Mouse (Mus musculus) stomach, embryonic 16.5 days (tissue): ENCODE results near the gene Myo16. TPM values are rescaled to one million over a fixed set of nuclear protein-coding genes. Genes with fewer than 3 reads are reported as not detected.

Experiments used
- ATAC-seq: fragments of 200-750 bp; cut with Nextera tagmentation; 2 replicates; pipeline ENCODE4 v1.8.0; 2017; ENCODE audit warnings: moderate number of reproducible peaks, moderate TSS enrichment; ENCODE audit not compliant: insufficient read depth, low FRiP score
- H3K27ac ChIP-seq: fragments of 300-500 bp; sonication (generic); 2 replicates; pipeline ENCODE4 v1.5.1; 2014; ENCODE audit warnings: low read length
- H3K27me3 ChIP-seq: fragments of 300-500 bp; sonication (generic); 2 replicates; pipeline ENCODE4 v1.6.1; 2014; ENCODE audit warnings: low read length, control low read depth, mixed read lengths; ENCODE audit not compliant: control insufficient read depth, insufficient read depth
- H3K36me3 ChIP-seq: fragments of 300-500 bp; sonication (generic); 2 replicates; pipeline ENCODE4 v1.6.1; 2014; ENCODE audit warnings: low read length; ENCODE audit not compliant: control insufficient read depth, insufficient read depth
- H3K4me1 ChIP-seq: fragments of 300-500 bp; sonication (generic); 2 replicates; pipeline ENCODE4 v1.6.1; 2014; ENCODE audit warnings: low read length, control low read depth, mixed read lengths; ENCODE audit not compliant: control insufficient read depth, insufficient read depth
- H3K4me2 ChIP-seq: fragments of 300-500 bp; sonication (generic); 2 replicates; pipeline ENCODE4 v1.6.1; 2014; ENCODE audit warnings: low read depth, low read length, mixed read lengths
- H3K4me3 ChIP-seq: fragments of 300-500 bp; sonication (generic); replicated peaks from 2 replicates; pipeline ENCODE4 v1.5.1; 2014; ENCODE audit warnings: mild to moderate bottlenecking, low read length
- H3K9ac ChIP-seq: fragments of 300-500 bp; sonication (generic); 2 replicates; pipeline ENCODE4 v1.6.1; 2014; ENCODE audit warnings: low read length
- H3K9me3 ChIP-seq: fragments of 300-500 bp; sonication (generic); replicated peaks from 2 replicates; pipeline ENCODE4 v1.6.1; 2016; ENCODE audit warnings: low read length, control low read depth; ENCODE audit not compliant: control insufficient read depth
- WGBS: fragments of 180-500 bp; shearing (Covaris S2); extraction: QIAGEN DNeasy Blood & Tissue Kit; methylation state at CpG from one replicate; pipeline ENCODE4 v1.1.7; 2014; 5-methylcytosine and 5-hydroxymethylcytosine counted together
- polyA plus RNA-seq: library from polyadenylated mRNA; unstranded; fragments of >200 nt; fragmentation: Nextera tagmentation; extraction: Ambion mirVana; gene quantifications from 2 replicates; pipeline ENCODE4 v1.2.1, GENCODE M21; 2015

The Myo16 gene
- polyA plus RNA-seq, 1 experiment from 2014 or later = 3.1 TPM

DNA sequence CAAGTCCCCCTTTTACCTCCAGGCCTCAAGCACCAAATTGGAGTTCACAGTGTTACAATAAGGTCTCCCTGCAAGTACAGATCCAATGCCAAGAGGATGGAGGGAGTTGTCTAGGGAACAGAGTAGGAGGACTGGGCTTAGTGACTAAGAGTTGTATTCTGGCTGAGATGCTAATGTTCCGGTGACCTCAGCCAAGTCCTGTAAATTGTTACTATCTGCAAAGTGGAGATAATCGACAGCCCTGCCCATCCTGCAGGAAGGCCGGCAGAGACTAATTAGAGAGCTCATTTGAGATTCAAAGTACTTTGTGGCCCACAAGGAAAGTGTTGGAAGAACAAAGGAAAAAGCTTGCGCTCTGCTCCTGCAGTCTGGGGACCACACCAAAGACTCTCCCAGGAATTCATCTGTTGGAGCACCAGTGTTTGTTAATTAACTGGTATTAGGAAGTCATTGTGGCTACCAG, 512.1 kb downstream of the Myo16 start:
- Histone ChIP-seq H3K4me3 (no peak overlapping the region), H3K4me2 (no peak overlapping the region), H3K36me3 (no peaks in the 10 kb centered on the region), H3K4me1 (peaks cover 10% of the 10 kb centered on the region), H3K9me3 (no peaks in the 10 kb centered on the region), H3K27me3 (no peaks in the 10 kb centered on the region), H3K9ac (no peak overlapping the region), H3K27ac (no peak overlapping the region)
- 44% methylated on average over 4 of the region's 4 CpGs for WGBS
- ATAC-seq = no peak

DNA sequence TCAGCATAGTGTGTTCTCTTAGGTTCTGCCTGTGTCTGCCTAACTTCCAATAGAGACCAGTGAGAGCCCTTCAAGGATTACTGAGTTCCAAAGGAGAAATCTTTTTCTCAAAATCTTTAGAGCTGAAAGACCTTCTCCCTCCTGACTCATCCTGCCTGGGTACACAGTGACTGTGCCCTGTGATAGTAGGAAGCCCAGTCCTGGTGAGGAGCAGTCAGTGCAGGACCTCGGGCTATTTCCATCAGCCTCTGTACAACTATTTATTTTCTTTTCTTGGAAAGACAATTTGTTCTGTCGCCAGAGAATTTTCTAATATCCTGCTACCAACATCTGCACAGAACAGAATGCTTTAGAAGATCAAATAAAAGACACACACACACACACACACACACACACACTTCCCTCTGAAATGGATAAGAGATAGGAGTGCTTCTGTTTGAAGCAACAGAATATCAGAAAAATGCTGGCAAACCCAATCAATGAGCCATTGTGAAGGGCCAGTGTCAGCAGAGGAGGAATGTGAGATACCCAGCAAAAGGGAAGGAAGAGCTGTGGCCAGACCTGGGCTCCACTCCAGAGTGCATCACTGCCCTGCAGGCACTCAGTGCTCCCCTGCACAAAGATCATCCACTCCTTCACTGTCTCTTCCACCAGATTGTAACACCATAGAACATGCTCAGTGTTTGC, 518.3 kb downstream of the Myo16 start:
- no peak for ATAC-seq

DNA sequence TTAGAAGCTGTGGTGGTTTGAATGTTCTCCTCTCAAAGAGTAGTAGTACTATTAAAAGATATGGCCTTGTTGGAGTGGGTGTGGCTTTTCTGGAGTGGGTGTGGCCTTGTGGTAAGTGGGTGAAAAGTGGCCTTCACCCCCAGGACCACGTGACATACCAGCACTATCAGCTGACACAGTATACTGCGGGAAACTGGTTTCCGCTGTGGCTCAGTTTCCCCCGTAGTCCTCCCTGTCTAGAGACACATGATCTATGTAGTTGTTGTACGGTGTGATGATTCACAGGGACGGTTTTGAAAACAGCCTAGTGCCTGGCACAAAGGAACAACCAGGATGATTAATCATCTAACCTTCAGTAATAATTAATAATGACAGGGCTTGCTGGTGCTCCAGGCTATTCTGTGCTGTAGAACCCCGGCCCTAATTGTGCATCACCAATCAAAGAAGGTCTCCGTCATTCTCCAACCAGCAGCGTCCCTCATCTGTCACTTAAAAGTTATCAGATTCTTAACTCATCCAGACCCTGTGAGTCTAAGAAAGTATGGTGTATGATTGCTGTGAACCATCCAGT, 524.2 kb downstream of the Myo16 start:
- Histone ChIP-seq H3K4me2 (no peak overlapping the region), H3K27me3 (no peaks in the 10 kb centered on the region), H3K9ac (no peak overlapping the region), H3K36me3 (no peaks in the 10 kb centered on the region), H3K9me3 (no peaks in the 10 kb centered on the region), H3K4me1 (no peaks in the 10 kb centered on the region), H3K4me3 (no peak overlapping the region), H3K27ac (no peak overlapping the region)
- WGBS = 70% methylated on average over 9 of the region's 9 CpGs
- ATAC-seq = no peak

More for the DNA sequence above, 518.3 kb downstream of the Myo16 start:
- no peak overlapping the region for H3K9ac ChIP-seq
- no peaks in the 10 kb centered on the region for H3K36me3 ChIP-seq
- no peaks in the 10 kb centered on the region for H3K9me3 ChIP-seq
- H3K4me1 ChIP-seq = no peaks in the 10 kb centered on the region
- 36% methylated on average over 2 of the region's 2 CpGs for WGBS
- H3K27me3 ChIP-seq = no peaks in the 10 kb centered on the region
- no peak overlapping the region for H3K27ac ChIP-seq
- H3K4me3 ChIP-seq = no peak overlapping the region
- H3K4me2 ChIP-seq = no peak overlapping the region

DNA sequence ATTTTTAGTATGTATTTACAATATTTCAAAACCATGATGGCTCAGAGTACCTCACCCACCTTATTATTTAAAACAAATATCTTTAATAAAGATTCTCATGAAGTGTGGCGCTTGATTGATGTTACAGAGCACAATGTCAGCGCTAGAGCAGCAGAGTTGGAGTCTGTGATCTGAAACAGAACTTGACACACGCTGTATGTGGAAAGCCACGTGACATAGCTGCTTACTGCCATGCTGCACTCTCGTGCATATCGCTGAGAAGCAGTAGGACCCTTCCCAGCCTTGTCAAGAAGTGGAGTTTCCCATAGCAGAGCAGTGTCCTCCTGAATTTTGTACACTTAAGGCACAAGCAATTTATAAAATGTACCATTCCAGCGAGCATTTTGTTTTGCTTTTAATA, 528.2 kb downstream of the Myo16 start:
- H3K4me1 ChIP-seq = no peaks in the 10 kb centered on the region
- H3K9me3 ChIP-seq = no peaks in the 10 kb centered on the region
- H3K36me3 ChIP-seq = no peaks in the 10 kb centered on the region
- no peak overlapping the region for H3K9ac ChIP-seq
- no peaks in the 10 kb centered on the region for H3K27me3 ChIP-seq
- no peak overlapping the region for H3K4me3 ChIP-seq
- ATAC-seq = no peak
- 68% methylated on average over 7 of the region's 7 CpGs for WGBS
- H3K27ac ChIP-seq = no peak overlapping the region
- H3K4me2 ChIP-seq = no peak overlapping the region

DNA sequence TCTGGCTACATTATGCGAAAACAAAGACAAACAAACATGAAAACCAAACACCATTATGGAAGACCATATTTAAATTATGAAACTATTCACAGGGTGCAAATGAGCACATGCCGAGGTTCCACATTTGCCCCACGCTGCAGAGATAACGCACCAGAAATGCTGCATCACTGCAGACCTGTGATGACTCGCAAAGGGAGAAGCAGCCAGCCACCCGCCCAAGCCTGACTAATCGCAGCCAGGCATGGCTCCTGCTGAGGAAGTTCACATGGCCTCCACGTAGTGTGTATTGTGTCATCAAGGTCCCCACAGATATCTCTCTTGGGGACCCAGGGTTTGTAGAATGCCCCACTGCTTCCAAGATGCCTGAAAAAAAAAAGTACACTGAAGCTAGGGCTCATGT, 529.4 kb downstream of the Myo16 start:
- WGBS = 64% methylated on average over 8 of the region's 8 CpGs
- no peak for ATAC-seq
- no peak overlapping the region for H3K4me2 ChIP-seq

More for the DNA sequence above, 529.4 kb downstream of the Myo16 start:
- H3K9ac ChIP-seq = no peak overlapping the region
- H3K27ac ChIP-seq = no peak overlapping the region
- H3K4me1 ChIP-seq = no peaks in the 10 kb centered on the region
- H3K27me3 ChIP-seq = no peaks in the 10 kb centered on the region
- H3K9me3 ChIP-seq = no peaks in the 10 kb centered on the region
- no peaks in the 10 kb centered on the region for H3K36me3 ChIP-seq
- no peak overlapping the region for H3K4me3 ChIP-seq

Other genes starting within 250 kb of the Myo16 start
- gene Lig4, start 176.2 kb upstream of the Myo16 start, polyA plus RNA-seq = 4.3 and 4.9 TPM in 2 replicates
- gene Abhd13, start 176.2 kb upstream of the Myo16 start, polyA plus RNA-seq = 15.8 and 16.1 TPM in 2 replicates
- gene Tnfsf13b, start 147.4 kb upstream of the Myo16 start, polyA plus RNA-seq = 0.26 and 0.28 TPM in 2 replicates